Mouse (Mus musculus): ENCODE measurements around the gene Polrmt.

DNA sequence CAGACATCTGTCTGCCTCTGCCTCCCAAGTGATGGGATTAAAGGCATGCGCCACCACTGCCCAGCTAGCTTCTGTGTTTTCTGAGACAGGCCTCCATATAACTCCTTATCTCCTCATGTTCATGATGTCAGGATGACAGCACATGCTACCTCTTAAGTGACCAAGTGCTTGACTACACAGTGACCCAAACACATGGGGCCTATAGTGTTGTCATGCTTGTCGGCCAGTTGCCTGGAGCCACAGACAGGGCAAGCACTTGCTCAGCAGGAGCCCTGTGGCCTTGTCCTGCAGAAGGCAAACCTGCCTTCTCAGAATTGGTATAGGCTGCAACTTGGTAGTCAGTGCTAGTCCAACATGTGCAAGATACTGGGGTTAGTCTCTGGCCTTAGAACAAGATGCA, 60.2 kb downstream of the Polrmt start:
- TF ChIP-seq POLR2A (IDR thresholded peaks at IDR 0.05; ENCODE audit: insufficient read depth, low read length) (no peak), CTCF (IDR thresholded peaks at IDR 0.05; ENCODE audit: low read depth, low read length) (no peak), EP300 (IDR thresholded peaks at IDR 0.05; ENCODE audit: insufficient read depth, low read depth, low read length) (no peak)

Measured in ES-Bruce4 (cell line).